Mouse (Mus musculus) heart, embryonic 11.5 days (tissue): ENCODE data around the gene Fryl. TPM values are rescaled to one million over a fixed set of nuclear protein-coding genes. Genes with fewer than 3 reads are reported as not detected.

Source experiments
- ATAC-seq: fragments of 200-750 bp; cut with Nextera tagmentation; replicated peaks from 2 replicates; pipeline ENCODE4 v1.8.0; 2017; ENCODE audit warnings: moderate library complexity; ENCODE audit not compliant: insufficient number of reproducible peaks, low FRiP score, low TSS enrichment
- H3K27ac ChIP-seq: fragments of 300-500 bp; sonication (generic); 2 replicates; pipeline ENCODE4 v1.5.1; 2014; ENCODE audit warnings: mild to moderate bottlenecking, low read depth, low read length
- H3K27me3 ChIP-seq: fragments of 300-500 bp; sonication (generic); 2 replicates; pipeline ENCODE4 v1.6.1; 2014; ENCODE audit warnings: mild to moderate bottlenecking, low read length, mixed read lengths; ENCODE audit not compliant: control insufficient read depth, insufficient read depth
- H3K36me3 ChIP-seq: fragments of 300-500 bp; sonication (generic); 2 replicates; pipeline ENCODE4 v1.6.1; 2014; ENCODE audit warnings: mild to moderate bottlenecking, low read length, moderate library complexity, mixed read lengths; ENCODE audit not compliant: control insufficient read depth, insufficient read depth
- H3K4me1 ChIP-seq: fragments of 300-500 bp; sonication (generic); 2 replicates; pipeline ENCODE4 v1.6.1; 2014; ENCODE audit warnings: low read length; ENCODE audit not compliant: control insufficient read depth, insufficient read depth
- H3K4me2 ChIP-seq: fragments of 300-500 bp; sonication (generic); 2 replicates; pipeline ENCODE4 v1.6.1; 2014; ENCODE audit warnings: mild to moderate bottlenecking, moderate library complexity
- H3K4me3 ChIP-seq: fragments of 300-500 bp; sonication (generic); 2 replicates; pipeline ENCODE4 v1.5.1; 2014; ENCODE audit warnings: low read depth, low read length
- H3K9ac ChIP-seq: fragments of 300-500 bp; sonication (generic); 2 replicates; pipeline ENCODE4 v1.6.1; 2014; ENCODE audit warnings: mild to moderate bottlenecking, low read depth, low read length, moderate library complexity
- H3K9me3 ChIP-seq: fragments of 300-500 bp; sonication (generic); replicated peaks from 2 replicates; pipeline ENCODE4 v1.6.1; 2016; ENCODE audit warnings: low read length; ENCODE audit not compliant: control insufficient read depth
- WGBS: fragments of 180-500 bp; shearing (Covaris S2); extraction: QIAGEN DNeasy Blood & Tissue Kit; methylation state at CpG from one replicate; pipeline ENCODE4 v1.1.7; 2014; ENCODE audit not compliant: insufficient replicate concordance; 5-methylcytosine and 5-hydroxymethylcytosine counted together
- polyA plus RNA-seq: library from polyadenylated mRNA; unstranded; fragments of >200 nt; fragmentation: Nextera tagmentation; extraction: Ambion mirVana; gene quantifications from 2 replicates; pipeline ENCODE4 v1.2.1, GENCODE M21; 2014

The Fryl gene
- polyA plus RNA-seq, 1 experiment from 2014 or later = 40.8 TPM

GRCm38 (mm10) chr5:72995379-72995778 is 261.0 kb downstream of the Fryl start:
- no peaks in the 10 kb centered on the region for H3K36me3 ChIP-seq
- H3K9me3 ChIP-seq = no peaks in the 10 kb centered on the region
- H3K27ac ChIP-seq = no peak overlapping the region
- H3K9ac ChIP-seq = no peak overlapping the region
- H3K4me3 ChIP-seq = no peak overlapping the region
- no peak overlapping the region for H3K4me2 ChIP-seq
- H3K27me3 ChIP-seq = no peaks in the 10 kb centered on the region
- 32% methylated on average over 10 of the region's 10 CpGs for WGBS
- no peak for ATAC-seq
- H3K4me1 ChIP-seq = no peaks in the 10 kb centered on the region

- Histone ChIP-seq H3K9me3 (no peaks in the 10 kb centered on the region), H3K4me2 (no peak overlapping the region), H3K4me3 (no peak overlapping the region), H3K27ac (no peak overlapping the region), H3K9ac (no peak overlapping the region), H3K36me3 (no peaks in the 10 kb centered on the region), H3K4me1 (no peaks in the 10 kb centered on the region), H3K27me3 (no peaks in the 10 kb centered on the region)
- no peak for ATAC-seq
- WGBS = 70% methylated on average over 2 of the region's 2 CpGs
Measured at GRCm38 (mm10) chr5:72994928-72995327, 261.5 kb downstream of the Fryl start.

GRCm38 (mm10) chr5:72994424-72994823 is 262.0 kb downstream of the Fryl start:
- WGBS = 71% methylated on average over 8 of the region's 8 CpGs
- H3K27me3 ChIP-seq = no peaks in the 10 kb centered on the region
- no peaks in the 10 kb centered on the region for H3K9me3 ChIP-seq
- no peaks in the 10 kb centered on the region for H3K4me1 ChIP-seq
- H3K27ac ChIP-seq = no peak overlapping the region
- no peak overlapping the region for H3K4me2 ChIP-seq
- H3K4me3 ChIP-seq = no peak overlapping the region
- H3K9ac ChIP-seq = no peak overlapping the region
- ATAC-seq = no peak
- no peaks in the 10 kb centered on the region for H3K36me3 ChIP-seq

GRCm38 (mm10) chr5:72992474-72992873 is 263.9 kb downstream of the Fryl start:
- WGBS = 67% methylated on average over 1 of the region's 1 CpGs

GRCm38 (mm10) chr5:72989756-72990155 is 266.7 kb downstream of the Fryl start:
- ATAC-seq = no peak
- no peak overlapping the region for H3K27ac ChIP-seq
- no peak overlapping the region for H3K4me2 ChIP-seq
- H3K4me3 ChIP-seq = no peak overlapping the region
- H3K36me3 ChIP-seq = no peaks in the 10 kb centered on the region
- H3K4me1 ChIP-seq = no peaks in the 10 kb centered on the region
- H3K9ac ChIP-seq = no peak overlapping the region
- no peaks in the 10 kb centered on the region for H3K9me3 ChIP-seq
- H3K27me3 ChIP-seq = no peaks in the 10 kb centered on the region
- 80% methylated on average over 8 of the region's 8 CpGs for WGBS

More at GRCm38 (mm10) chr5:72992474-72992873, 263.9 kb downstream of the Fryl start:
- no peaks in the 10 kb centered on the region for H3K27me3 ChIP-seq
- H3K4me3 ChIP-seq = no peak overlapping the region
- no peaks in the 10 kb centered on the region for H3K4me1 ChIP-seq
- no peak overlapping the region for H3K9ac ChIP-seq
- H3K27ac ChIP-seq = no peak overlapping the region
- ATAC-seq = no peak
- no peak overlapping the region for H3K4me2 ChIP-seq
- H3K36me3 ChIP-seq = no peaks in the 10 kb centered on the region
- no peaks in the 10 kb centered on the region for H3K9me3 ChIP-seq

- Histone ChIP-seq H3K9ac (no peak overlapping the region), H3K27me3 (no peaks in the 10 kb centered on the region), H3K9me3 (no peaks in the 10 kb centered on the region), H3K4me1 (no peaks in the 10 kb centered on the region), H3K36me3 (no peaks in the 10 kb centered on the region), H3K4me2 (no peak overlapping the region), H3K27ac (no peak overlapping the region), H3K4me3 (no peak overlapping the region)
- WGBS = 74% methylated on average over 7 of the region's 7 CpGs
- no peak for ATAC-seq
Measured at GRCm38 (mm10) chr5:72987786-72988185, 268.6 kb downstream of the Fryl start.

- 4% methylated on average over 2 of the region's 2 CpGs for WGBS
- no peak overlapping the region for H3K9ac ChIP-seq
- no peak overlapping the region for H3K4me3 ChIP-seq
- H3K27me3 ChIP-seq = no peaks in the 10 kb centered on the region
- H3K4me1 ChIP-seq = no peaks in the 10 kb centered on the region
- H3K4me2 ChIP-seq = no peak overlapping the region
- no peak for ATAC-seq
- H3K36me3 ChIP-seq = no peaks in the 10 kb centered on the region
- no peak overlapping the region for H3K27ac ChIP-seq
- no peaks in the 10 kb centered on the region for H3K9me3 ChIP-seq
Measured at GRCm38 (mm10) chr5:72984091-72984490, 272.3 kb downstream of the Fryl start.

- no peaks in the 10 kb centered on the region for H3K4me1 ChIP-seq
- no peak overlapping the region for H3K4me3 ChIP-seq
- 82% methylated on average over 4 of the region's 4 CpGs for WGBS
- H3K9ac ChIP-seq = no peak overlapping the region
- no peaks in the 10 kb centered on the region for H3K9me3 ChIP-seq
- peaks cover 14% of the 10 kb centered on the region for H3K36me3 ChIP-seq
- no peaks in the 10 kb centered on the region for H3K27me3 ChIP-seq
- no peak overlapping the region for H3K27ac ChIP-seq
- H3K4me2 ChIP-seq = no peak overlapping the region
- ATAC-seq = no peak
Measured at GRCm38 (mm10) chr5:72976539-72976938, 279.9 kb downstream of the Fryl start.

GRCm38 (mm10) chr5:72975996-72976395 is 280.4 kb downstream of the Fryl start:
- Histone ChIP-seq H3K36me3 (peaks cover 17% of the 10 kb centered on the region), H3K4me2 (no peak overlapping the region), H3K4me1 (no peaks in the 10 kb centered on the region), H3K9me3 (no peaks in the 10 kb centered on the region), H3K4me3 (no peak overlapping the region), H3K27ac (no peak overlapping the region), H3K27me3 (no peaks in the 10 kb centered on the region), H3K9ac (no peak overlapping the region)
- WGBS = 86% methylated on average over 6 of the region's 6 CpGs
- no peak for ATAC-seq
